Mouse (Mus musculus): ENCODE data around the gene Atp1a4. TPM values are rescaled to one million over a fixed set of nuclear protein-coding genes. Genes with fewer than 3 reads are reported as not detected.
A peak's percentile ranks its signal among the peaks of the same experiment; 100 is the strongest.

Gene Atp1a4
- polyA plus RNA-seq, 1 experiment from 2014 or later = not detected

- peak; percentile 31; the same call in 1 of the 2 replicates for ATAC-seq
- Histone ChIP-seq H3K4me3 (ENCODE audit: low read depth, low read length) (no peak overlapping the region), H3K9me3 (replicated peaks; ENCODE audit: control insufficient read depth, low read length, poor library complexity, severe bottlenecking) (no peaks in the 10 kb centered on the region), H3K27ac (ENCODE audit: low read length) (peak overlapping the region; percentile 38; the same call in 1 of the 2 replicates), H3K9ac (ENCODE audit: low read depth, low read length) (no peak overlapping the region), H3K4me2 (ENCODE audit: low read length) (no peak overlapping the region), H3K27me3 (ENCODE audit: control insufficient read depth, insufficient read depth, low read depth, low read length) (no peaks in the 10 kb centered on the region), H3K36me3 (ENCODE audit: control insufficient read depth, insufficient read depth, low read length) (no peaks in the 10 kb centered on the region), H3K4me1 (ENCODE audit: control insufficient read depth, insufficient read depth, low read length) (peaks cover 9% of the 10 kb centered on the region)
- WGBS = 40% methylated on average over 12 of the region's 12 CpGs
Observed at GRCm38 (mm10) chr1:172301180-172301579, 43.0 kb upstream of the Atp1a4 start.

- Histone ChIP-seq H3K36me3 (ENCODE audit: control insufficient read depth, insufficient read depth, low read length) (no peaks in the 10 kb centered on the region), H3K4me2 (ENCODE audit: low read length) (no peak overlapping the region), H3K9me3 (replicated peaks; ENCODE audit: control insufficient read depth, low read length, poor library complexity, severe bottlenecking) (no peaks in the 10 kb centered on the region), H3K27ac (ENCODE audit: low read length) (0 out of 2 replicates have a peak overlapping the region, but pooled peaks have one; percentile 11), H3K4me3 (ENCODE audit: low read depth, low read length) (no peak overlapping the region), H3K27me3 (ENCODE audit: control insufficient read depth, insufficient read depth, low read depth, low read length) (no peaks in the 10 kb centered on the region), H3K4me1 (ENCODE audit: control insufficient read depth, insufficient read depth, low read length) (peaks cover 9% of the 10 kb centered on the region), H3K9ac (ENCODE audit: low read depth, low read length) (no peak overlapping the region)
- 62% methylated on average over 5 of the region's 5 CpGs for WGBS
- no peak for ATAC-seq
Observed at GRCm38 (mm10) chr1:172300247-172300646, 42.0 kb upstream of the Atp1a4 start.

GRCm38 (mm10) chr1:172299528-172299927 lies 41.3 kb upstream of the Atp1a4 start:
- peaks cover 9% of the 10 kb centered on the region for H3K4me1 ChIP-seq (ENCODE audit: control insufficient read depth, insufficient read depth, low read length)
- no peaks in the 10 kb centered on the region for H3K9me3 ChIP-seq (replicated peaks; ENCODE audit: control insufficient read depth, low read length, poor library complexity, severe bottlenecking)
- WGBS = 61% methylated on average over 7 of the region's 7 CpGs
- H3K9ac ChIP-seq (ENCODE audit: low read depth, low read length) = no peak overlapping the region
- H3K27me3 ChIP-seq (ENCODE audit: control insufficient read depth, insufficient read depth, low read depth, low read length) = no peaks in the 10 kb centered on the region
- no peak overlapping the region for H3K27ac ChIP-seq (ENCODE audit: low read length)
- ATAC-seq = no peak
- H3K36me3 ChIP-seq (ENCODE audit: control insufficient read depth, insufficient read depth, low read length) = no peaks in the 10 kb centered on the region
- H3K4me2 ChIP-seq (ENCODE audit: low read length) = no peak overlapping the region
- no peak overlapping the region for H3K4me3 ChIP-seq (ENCODE audit: low read depth, low read length)

- 13% methylated on average over 16 of the region's 16 CpGs for WGBS
- no peaks in the 10 kb centered on the region for H3K36me3 ChIP-seq (ENCODE audit: control insufficient read depth, insufficient read depth, low read length)
- peak; percentile 12; the same call in 1 of the 2 replicates for ATAC-seq
- H3K4me3 ChIP-seq (ENCODE audit: low read depth, low read length) = peak within 1 kb of the TSS; percentile 30
- H3K9me3 ChIP-seq (replicated peaks; ENCODE audit: control insufficient read depth, low read length, poor library complexity, severe bottlenecking) = no peaks in the 10 kb centered on the region
- H3K4me2 ChIP-seq (ENCODE audit: low read length) = peak within 1 kb of the TSS; percentile 33
- H3K9ac ChIP-seq (ENCODE audit: low read depth, low read length) = peak within 1 kb of the TSS; percentile 31; the same call in 1 of the 2 replicates
- H3K4me1 ChIP-seq (ENCODE audit: control insufficient read depth, insufficient read depth, low read length) = peaks cover 9% of the 10 kb centered on the region
- H3K27me3 ChIP-seq (ENCODE audit: control insufficient read depth, insufficient read depth, low read depth, low read length) = no peaks in the 10 kb centered on the region
- H3K27ac ChIP-seq (ENCODE audit: low read length) = peak within 1 kb of the TSS; percentile 79
Observed at GRCm38 (mm10) chr1:172297611-172298537, 39.7 kb upstream of the Atp1a4 start, which contains the start of gene Atp1a2. Atp1a2 (minus strand) TSS chr1:172298064.

GRCm38 (mm10) chr1:172296816-172297510 lies 38.7 kb upstream of the Atp1a4 start:
- peak overlapping the region; percentile 31; the same call in 1 of the 2 replicates for H3K9ac ChIP-seq (ENCODE audit: low read depth, low read length)
- no peaks in the 10 kb centered on the region for H3K36me3 ChIP-seq (ENCODE audit: control insufficient read depth, insufficient read depth, low read length)
- H3K27ac ChIP-seq (ENCODE audit: low read length) = peak overlapping the region; percentile 79
- ATAC-seq = no peak
- H3K27me3 ChIP-seq (ENCODE audit: control insufficient read depth, insufficient read depth, low read depth, low read length) = no peaks in the 10 kb centered on the region
- H3K4me2 ChIP-seq (ENCODE audit: low read length) = peak overlapping the region; percentile 33
- peak overlapping the region; percentile 30 for H3K4me3 ChIP-seq (ENCODE audit: low read depth, low read length)
- WGBS = 72% methylated on average over 6 of the region's 6 CpGs
- H3K4me1 ChIP-seq (ENCODE audit: control insufficient read depth, insufficient read depth, low read length) = peaks cover 9% of the 10 kb centered on the region
- no peaks in the 10 kb centered on the region for H3K9me3 ChIP-seq (replicated peaks; ENCODE audit: control insufficient read depth, low read length, poor library complexity, severe bottlenecking)

GRCm38 (mm10) chr1:172295751-172296197 lies 37.6 kb upstream of the Atp1a4 start:
- Histone ChIP-seq H3K4me2 (ENCODE audit: low read length) (peak overlapping the region; percentile 33), H3K4me1 (ENCODE audit: control insufficient read depth, insufficient read depth, low read length) (peaks cover 4% of the 10 kb centered on the region; the same call in 1 of the 2 replicates), H3K9me3 (replicated peaks; ENCODE audit: control insufficient read depth, low read length, poor library complexity, severe bottlenecking) (no peaks in the 10 kb centered on the region), H3K36me3 (ENCODE audit: control insufficient read depth, insufficient read depth, low read length) (no peaks in the 10 kb centered on the region), H3K27ac (ENCODE audit: low read length) (peak overlapping the region; percentile 79), H3K4me3 (ENCODE audit: low read depth, low read length) (peak overlapping the region; percentile 17), H3K27me3 (ENCODE audit: control insufficient read depth, insufficient read depth, low read depth, low read length) (no peaks in the 10 kb centered on the region), H3K9ac (ENCODE audit: low read depth, low read length) (no peak overlapping the region)
- peak; percentile 80 for ATAC-seq
- 60% methylated on average over 4 of the region's 4 CpGs for WGBS

- Histone ChIP-seq H3K9ac (ENCODE audit: low read depth, low read length) (no peak overlapping the region), H3K4me3 (ENCODE audit: low read depth, low read length) (no peak overlapping the region), H3K27me3 (ENCODE audit: control insufficient read depth, insufficient read depth, low read depth, low read length) (no peaks in the 10 kb centered on the region), H3K4me2 (ENCODE audit: low read length) (no peak overlapping the region), H3K27ac (ENCODE audit: low read length) (no peak overlapping the region), H3K9me3 (replicated peaks; ENCODE audit: control insufficient read depth, low read length, poor library complexity, severe bottlenecking) (no peaks in the 10 kb centered on the region), H3K36me3 (ENCODE audit: control insufficient read depth, insufficient read depth, low read length) (no peaks in the 10 kb centered on the region), H3K4me1 (ENCODE audit: control insufficient read depth, insufficient read depth, low read length) (0 out of 2 replicates have a peak, but pooled peaks cover 4% of the 10 kb centered on the region)
- ATAC-seq = no peak
- 88% methylated on average over 11 of the region's 11 CpGs for WGBS
Observed at GRCm38 (mm10) chr1:172293449-172293848, 35.2 kb upstream of the Atp1a4 start.

GRCm38 (mm10) chr1:172292880-172293279 lies 34.7 kb upstream of the Atp1a4 start:
- no peaks in the 10 kb centered on the region for H3K36me3 ChIP-seq (ENCODE audit: control insufficient read depth, insufficient read depth, low read length)
- H3K27ac ChIP-seq (ENCODE audit: low read length) = no peak overlapping the region
- H3K4me3 ChIP-seq (ENCODE audit: low read depth, low read length) = no peak overlapping the region
- H3K4me2 ChIP-seq (ENCODE audit: low read length) = no peak overlapping the region
- H3K4me1 ChIP-seq (ENCODE audit: control insufficient read depth, insufficient read depth, low read length) = 0 out of 2 replicates have a peak, but pooled peaks cover under 1% of the 10 kb centered on the region
- ATAC-seq = no peak
- H3K9me3 ChIP-seq (replicated peaks; ENCODE audit: control insufficient read depth, low read length, poor library complexity, severe bottlenecking) = no peaks in the 10 kb centered on the region
- H3K9ac ChIP-seq (ENCODE audit: low read depth, low read length) = no peak overlapping the region
- WGBS = 83% methylated on average over 2 of the region's 2 CpGs
- no peaks in the 10 kb centered on the region for H3K27me3 ChIP-seq (ENCODE audit: control insufficient read depth, insufficient read depth, low read depth, low read length)

Measured in midbrain, embryonic 16.5 days (tissue).